Mouse (Mus musculus): ENCODE data around the gene Slc25a47.

Gene Slc25a47

GRCm38 (mm10) chr12:108865007-108865494, 29.2 kb downstream of the Slc25a47 start:
- DNase-seq (ENCODE audit: low spot score) = no peak

GRCm38 (mm10) chr12:108869575-108869974, 33.7 kb downstream of the Slc25a47 start:
- DNase-seq (ENCODE audit: low spot score) = no peak

- no peak for DNase-seq (ENCODE audit: low spot score)
Observed at GRCm38 (mm10) chr12:108873122-108873521, 37.3 kb downstream of the Slc25a47 start.

GRCm38 (mm10) chr12:108879138-108879537, 43.3 kb downstream of the Slc25a47 start:
- DNase-seq (ENCODE audit: low spot score) = no peak

- DNase-seq (ENCODE audit: low spot score) = no peak
Observed at GRCm38 (mm10) chr12:108880606-108881005, 44.8 kb downstream of the Slc25a47 start.

- no peak for DNase-seq (ENCODE audit: low spot score)
Observed at GRCm38 (mm10) chr12:108881192-108881591, 45.3 kb downstream of the Slc25a47 start.

- no peak for DNase-seq (ENCODE audit: low spot score)
Observed at GRCm38 (mm10) chr12:108882776-108883175, 46.9 kb downstream of the Slc25a47 start.

GRCm38 (mm10) chr12:108885906-108886305, 50.1 kb downstream of the Slc25a47 start:
- DNase-seq (ENCODE audit: low spot score) = no peak

- DNase-seq (ENCODE audit: low spot score) = no peak
Observed at GRCm38 (mm10) chr12:108887077-108887476, 51.2 kb downstream of the Slc25a47 start.

- no peak for DNase-seq (ENCODE audit: low spot score)
Observed at GRCm38 (mm10) chr12:108888632-108889031, 52.8 kb downstream of the Slc25a47 start.

- no peak for DNase-seq (ENCODE audit: low spot score)
Observed at GRCm38 (mm10) chr12:108892989-108893714, 57.3 kb downstream of the Slc25a47 start, which contains the start of gene Wdr25. TSS of gene Wdr25 (plus strand) at chr12:108893631.

- DNase-seq (ENCODE audit: low spot score) = peak; percentile 93
Observed at GRCm38 (mm10) chr12:108893715-108894431, 58.0 kb downstream of the Slc25a47 start, which contains the start of gene Wars. TSS of gene Wars (minus strand) at chr12:108894174.

- DNase-seq (ENCODE audit: low spot score) = no peak
Observed at GRCm38 (mm10) chr12:108894432-108894816, 58.6 kb downstream of the Slc25a47 start.

GRCm38 (mm10) chr12:108896006-108896405, 60.2 kb downstream of the Slc25a47 start:
- DNase-seq (ENCODE audit: low spot score) = no peak

GRCm38 (mm10) chr12:108901346-108901745, 65.5 kb downstream of the Slc25a47 start:
- no peak for DNase-seq (ENCODE audit: low spot score)

- no peak for DNase-seq (ENCODE audit: low spot score)
Observed at GRCm38 (mm10) chr12:108902940-108903339, 67.1 kb downstream of the Slc25a47 start.

GRCm38 (mm10) chr12:108903600-108904275, 67.9 kb downstream of the Slc25a47 start:
- no peak for DNase-seq (ENCODE audit: low spot score)

- no peak for DNase-seq (ENCODE audit: low spot score)
Observed at GRCm38 (mm10) chr12:108904276-108904653, 68.4 kb downstream of the Slc25a47 start.

GRCm38 (mm10) chr12:108905620-108906302, 69.9 kb downstream of the Slc25a47 start:
- DNase-seq (ENCODE audit: low spot score) = no peak

GRCm38 (mm10) chr12:108906398-108906797, 70.6 kb downstream of the Slc25a47 start:
- no peak for DNase-seq (ENCODE audit: low spot score)

Measured in ovary, adult 18-20 months (tissue).